Mouse (Mus musculus) ovary, postnatal 14 days (tissue): ENCODE data around the gene Atxn2.
A peak's percentile ranks its signal among the peaks of the same experiment; 100 is the strongest.
"Not testable (repeated sequence)": the region's sequence is repeated elsewhere in the genome, so short reads cannot be mapped to it uniquely, and the experiment has no call there.

ENCODE experiments used
- DNase-seq: peaks from one replicate; pipeline ENCODE4 v3.0.0; 2022; ENCODE audit warnings: low spot score

Gene Atxn2

DNA sequence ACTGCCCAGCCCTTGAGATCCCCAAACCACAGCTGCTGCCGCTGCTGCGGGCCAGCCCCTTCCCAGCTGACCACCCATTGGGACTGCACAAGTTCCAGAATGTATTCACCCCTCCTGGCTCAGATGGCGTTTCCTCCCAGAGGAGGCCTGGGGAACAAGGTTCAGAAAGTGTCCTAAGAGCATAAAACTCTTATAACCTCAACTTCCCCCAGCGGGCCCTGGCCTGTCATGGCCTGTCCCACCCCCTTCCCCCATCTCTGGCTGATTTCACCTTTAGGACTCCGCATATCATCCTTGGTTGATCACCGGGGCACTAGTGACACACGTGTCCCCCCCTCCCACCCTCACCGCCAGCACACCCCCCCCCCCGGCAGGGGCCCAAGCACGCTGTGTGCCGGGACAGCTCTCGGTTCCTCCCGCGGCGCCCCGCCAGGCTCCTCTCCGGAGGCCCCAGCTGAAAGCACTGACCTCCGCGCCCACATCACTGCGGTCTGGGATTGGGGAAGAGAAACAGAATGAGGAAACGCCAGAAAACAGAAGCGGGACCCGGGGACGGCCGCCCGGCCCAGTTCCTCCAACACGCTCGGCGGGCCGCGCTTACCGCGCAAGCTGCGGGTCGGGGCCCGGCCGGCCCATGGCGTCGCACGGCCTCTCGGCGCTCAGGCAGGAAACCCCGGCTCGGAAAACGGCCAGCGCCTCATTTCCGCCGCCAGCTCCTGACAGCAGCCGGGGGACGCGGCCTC lies 125.0 kb downstream of the Atxn2 start:
- no peak for DNase-seq

DNA sequence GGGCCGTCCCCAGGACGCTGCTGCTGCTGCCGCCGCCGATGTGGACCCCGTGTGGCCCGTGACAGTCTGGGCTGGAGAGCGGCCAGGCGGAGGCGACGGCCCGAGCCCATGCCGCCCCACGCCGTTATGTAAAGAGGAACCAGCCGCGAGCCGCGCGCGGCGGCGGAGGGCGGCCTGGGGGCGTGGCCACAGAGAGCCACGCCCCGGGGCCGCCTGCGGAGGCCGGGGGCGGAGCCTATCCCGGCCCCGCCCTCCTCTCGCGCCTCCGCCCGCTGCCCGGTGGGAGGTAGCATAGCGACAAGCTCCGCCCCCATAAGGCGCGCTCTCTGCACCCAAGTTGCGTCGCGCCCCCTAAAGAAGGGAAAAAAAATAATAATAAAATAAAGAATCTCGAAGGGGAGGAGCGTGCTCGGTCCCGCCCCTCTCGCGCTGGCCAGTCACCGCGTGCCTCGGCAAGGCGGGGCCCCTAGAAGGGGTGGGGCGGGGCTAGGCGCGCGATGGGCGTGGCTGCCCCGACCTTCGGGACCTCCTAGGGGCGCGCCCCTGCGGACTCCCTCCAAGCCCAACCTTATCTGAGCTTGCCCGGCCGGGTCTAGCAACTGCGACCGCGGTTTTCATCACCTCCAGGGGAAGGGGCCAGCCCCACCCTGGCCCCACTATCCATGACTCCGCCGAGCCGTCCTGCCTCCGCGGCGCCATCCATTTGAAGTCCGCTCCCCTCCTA lies 125.7 kb downstream of the Atxn2 start:
- DNase-seq = peak; percentile 81

DNA sequence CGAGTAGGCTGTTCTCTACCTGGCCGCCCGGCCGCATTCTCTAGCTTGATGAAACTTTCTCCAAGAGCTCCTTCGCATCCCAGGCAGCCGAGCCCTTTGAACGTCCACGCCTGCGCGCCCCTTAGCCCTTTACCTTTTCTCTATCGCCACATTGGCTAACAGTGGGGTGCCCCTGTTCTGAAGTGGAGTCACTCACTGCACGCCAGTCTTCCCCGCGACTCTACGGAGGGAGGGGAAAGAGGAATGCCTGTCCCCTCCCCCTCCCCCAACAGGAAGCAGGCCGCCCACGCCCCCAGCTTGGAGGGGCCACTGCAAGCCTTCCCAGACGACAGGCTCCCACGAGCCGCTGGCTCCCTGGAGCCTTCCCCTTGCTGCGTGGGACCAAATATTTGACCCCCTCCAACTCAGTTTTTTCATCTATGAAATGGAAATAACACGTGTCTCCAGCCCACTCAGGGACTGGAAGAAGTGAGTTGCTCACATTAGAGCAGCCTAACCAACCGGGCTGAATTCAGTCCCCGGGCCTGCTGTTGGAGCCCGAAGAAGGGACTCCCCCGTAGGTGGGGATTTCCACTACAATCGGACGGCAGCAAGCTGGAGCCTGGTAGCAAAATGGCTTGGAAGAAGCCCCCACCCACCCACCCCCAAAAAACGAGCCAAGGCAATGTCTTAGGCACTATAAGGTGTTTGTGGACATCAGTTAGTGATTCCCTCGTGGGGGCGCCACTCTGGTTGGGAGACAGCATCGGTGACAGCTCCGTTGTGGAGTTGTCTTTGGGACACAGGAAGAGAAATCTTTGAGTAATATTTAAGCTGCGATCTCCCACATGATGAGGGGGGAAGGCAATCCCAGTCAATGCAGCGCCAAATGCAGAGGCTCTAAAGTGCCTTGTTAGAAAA lies 126.6 kb downstream of the Atxn2 start, which contains the start of gene Sh2b3:
Sh2b3 (minus strand) TSS at position 206 of the 900 bp plus-strand sequence.
- DNase-seq = no peak

DNA sequence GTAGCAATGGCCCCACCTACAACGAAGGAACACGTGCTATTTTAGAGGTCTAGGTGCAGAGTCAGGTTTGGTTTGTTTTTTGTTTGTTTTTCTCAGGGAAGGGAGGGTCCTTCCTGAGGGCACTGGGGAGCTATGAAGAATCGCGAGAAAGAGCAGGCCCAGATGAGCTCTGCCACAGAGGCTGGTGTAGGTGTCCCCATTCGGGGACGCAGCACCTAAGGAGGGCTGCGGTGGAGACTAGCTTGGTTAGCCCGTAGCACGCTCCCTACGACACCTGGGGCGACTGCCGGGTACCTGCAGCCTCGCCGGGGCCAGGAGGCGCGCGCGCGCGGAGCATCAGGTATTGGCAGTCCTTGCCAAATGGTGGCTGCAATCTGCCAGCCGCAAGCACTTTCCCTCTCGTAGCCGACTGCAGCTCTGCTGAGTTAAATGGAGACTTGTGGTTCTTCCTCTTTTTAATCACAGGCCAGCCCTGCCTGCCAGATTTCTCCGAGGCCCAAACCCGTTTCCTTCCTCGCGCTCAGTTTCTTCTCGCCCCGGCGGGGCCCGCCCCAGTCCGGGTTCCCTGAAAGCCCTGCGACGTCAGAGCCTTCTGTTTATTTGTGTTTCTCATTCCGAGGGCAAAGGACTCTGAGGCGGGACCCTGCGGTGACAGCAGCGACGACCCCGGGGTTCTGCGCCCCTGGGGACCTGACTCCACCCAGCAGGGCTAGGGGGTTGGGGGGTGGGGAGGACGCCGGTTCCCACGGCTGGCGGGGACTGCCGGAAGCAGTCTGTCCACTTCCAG lies 127.4 kb downstream of the Atxn2 start:
- DNase-seq = no peak

DNA sequence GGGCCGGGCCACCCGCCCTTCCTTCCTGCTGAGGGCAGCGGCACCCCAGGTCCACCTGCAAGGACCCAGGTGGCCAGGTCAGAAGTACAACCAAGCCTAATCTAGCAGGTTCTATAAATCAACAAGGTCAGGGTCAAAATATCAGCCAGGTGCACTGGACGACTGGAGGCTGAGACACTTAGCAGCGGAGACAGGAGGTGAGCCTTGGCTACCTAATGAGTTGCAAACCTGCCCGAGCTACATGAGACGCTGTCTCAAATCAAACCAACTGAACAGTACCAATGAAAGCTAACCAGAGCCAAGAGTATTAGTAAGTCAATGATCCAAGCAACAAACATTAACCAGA lies 128.0 kb downstream of the Atxn2 start:
- DNase-seq = no peak

DNA sequence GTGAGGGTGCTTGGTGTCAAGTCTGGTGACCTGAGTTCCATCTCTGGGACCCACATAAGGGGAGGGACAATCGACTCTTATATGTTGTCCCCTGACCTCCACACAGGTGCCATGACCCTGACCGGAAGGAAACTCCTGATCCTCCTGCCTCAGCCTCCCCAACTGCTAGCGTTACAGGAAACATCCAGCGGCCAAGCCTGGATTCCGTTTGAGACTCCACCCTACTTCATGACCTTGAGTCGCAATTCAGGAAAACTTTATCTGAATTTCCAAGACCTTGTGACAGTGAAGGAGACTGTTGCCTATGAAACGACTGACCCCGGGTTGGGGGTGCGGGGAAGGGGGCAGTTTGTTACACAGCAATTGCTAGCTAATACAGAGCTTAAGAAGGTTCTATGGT lies 130.4 kb downstream of the Atxn2 start:
- no peak for DNase-seq

DNA sequence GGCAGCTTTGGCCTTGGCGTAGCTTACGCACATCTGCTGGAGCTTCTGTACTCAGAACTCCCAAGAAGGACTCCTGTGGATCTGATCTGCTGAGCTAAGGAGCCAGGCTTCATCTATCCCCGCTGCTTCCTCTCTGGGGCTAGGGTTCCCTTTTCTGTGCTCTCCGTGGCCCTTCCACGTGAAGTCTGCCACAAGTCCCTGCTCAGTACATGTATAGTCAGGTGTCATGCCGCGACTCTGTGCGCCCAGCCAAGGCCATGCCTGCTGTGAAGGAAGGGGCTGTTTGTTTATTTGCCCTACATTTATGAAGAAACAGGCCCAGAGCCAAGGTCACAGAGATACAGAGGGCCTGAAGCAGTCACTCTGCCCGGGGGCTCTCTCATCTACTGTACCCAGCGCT lies 130.8 kb downstream of the Atxn2 start:
- no peak for DNase-seq

- peak; percentile 85 for DNase-seq
These were observed 131.6 kb downstream of the Atxn2 start for GRCm38 (mm10) chr5:121842665-121843118.

GRCm38 (mm10) chr5:121843138-121843905 lies 132.2 kb downstream of the Atxn2 start:
- no peak for DNase-seq

DNA sequence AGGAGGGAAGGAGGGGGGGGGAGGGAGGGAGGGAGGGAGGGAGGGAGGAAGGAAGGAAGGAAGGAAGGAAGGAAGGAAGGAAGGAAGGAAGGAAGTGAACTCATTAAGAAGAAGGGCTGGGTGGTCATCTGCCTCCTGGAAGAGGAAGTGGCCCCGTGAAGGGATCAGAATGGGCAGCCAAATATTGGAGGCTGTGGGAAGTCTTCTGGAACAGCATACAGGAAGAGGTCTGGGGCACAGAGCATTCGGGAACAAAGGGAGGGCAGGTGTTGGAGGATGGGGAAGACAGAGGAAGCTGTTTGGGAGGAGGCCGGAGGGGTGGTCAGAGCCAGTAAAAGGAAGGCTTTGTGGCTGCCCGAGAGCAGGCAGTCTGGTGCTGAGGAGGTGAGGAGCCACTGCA lies 134.2 kb downstream of the Atxn2 start:
- DNase-seq = no peak

DNA sequence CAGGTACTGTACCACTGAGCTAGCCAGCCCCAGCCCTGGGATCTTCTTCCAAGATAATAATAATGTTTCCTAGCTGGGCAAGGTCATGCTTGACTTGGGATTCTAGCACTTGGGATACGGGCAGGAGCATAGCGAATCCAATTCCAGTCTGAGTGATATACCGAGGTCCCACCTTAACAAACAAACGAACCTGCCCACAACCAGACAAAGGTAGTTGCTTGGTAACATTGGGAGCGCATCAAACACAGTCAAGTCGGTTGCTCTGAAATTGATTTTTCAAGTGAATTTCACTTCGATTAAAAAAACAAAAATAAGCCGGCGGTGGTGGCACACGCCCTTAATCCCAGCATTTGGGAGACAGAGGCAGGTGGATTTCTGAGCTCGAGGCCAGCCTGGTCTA lies 135.2 kb downstream of the Atxn2 start:
- no peak for DNase-seq

DNA sequence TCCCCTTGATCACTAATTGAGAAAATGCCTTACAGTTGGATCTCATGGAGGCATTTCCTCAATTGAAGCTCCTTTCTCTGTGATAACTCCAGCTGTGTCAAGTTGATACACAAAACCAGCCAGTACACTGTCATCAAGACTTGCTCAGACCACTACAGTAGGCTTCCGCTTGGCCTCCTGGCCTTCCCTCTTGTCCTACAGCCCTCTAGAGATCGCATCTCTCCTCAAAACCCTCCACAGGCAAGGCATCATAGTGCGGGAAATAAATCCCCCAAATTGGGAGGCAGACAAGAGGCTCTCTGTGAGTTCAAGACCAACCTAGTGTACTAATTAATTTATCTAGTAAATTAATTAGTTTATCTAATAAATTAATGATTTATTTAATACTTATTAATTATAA lies 136.1 kb downstream of the Atxn2 start:
- not testable (repeated sequence) for DNase-seq

GRCm38 (mm10) chr5:121848035-121848519 lies 136.9 kb downstream of the Atxn2 start:
- DNase-seq = no peak

- DNase-seq = peak; percentile 93
These were observed 137.6 kb downstream of the Atxn2 start, which contains the start of gene Pheta1 for GRCm38 (mm10) chr5:121848743-121849142. Pheta1 (plus strand) TSS chr5:121848984.

- no peak for DNase-seq
These were observed 138.6 kb downstream of the Atxn2 start for GRCm38 (mm10) chr5:121849478-121850349.

GRCm38 (mm10) chr5:121853368-121854051 lies 142.4 kb downstream of the Atxn2 start:
- no peak for DNase-seq

- no peak for DNase-seq
These were observed 143.6 kb downstream of the Atxn2 start for GRCm38 (mm10) chr5:121854768-121855167.

- DNase-seq = no peak
These were observed 145.6 kb downstream of the Atxn2 start for GRCm38 (mm10) chr5:121856740-121857139.

GRCm38 (mm10) chr5:121858427-121858826 lies 147.3 kb downstream of the Atxn2 start:
- DNase-seq = no peak
